Mouse (Mus musculus) thymus, adult 18-20 months (tissue): ENCODE measurements around the gene Taar2.
A peak's percentile ranks its signal among the peaks of the same experiment; 100 is the strongest.

ENCODE experiments used
- DNase-seq, 2 experiments: peaks; one replicate each; pipeline ENCODE4 v3.0.0; 2022; ENCODE audit warnings: mixed read lengths in 2 of 2

Taar2 gene

GRCm38 (mm10) chr10:23938312-23938711 lies at the start of gene Taar2:
Gene Taar2 (plus strand): TSS chr10:23938572.
- no peak for DNase-seq

GRCm38 (mm10) chr10:23892987-23893386 lies 45.4 kb upstream of the Taar2 start:
- no peak for DNase-seq

DNA sequence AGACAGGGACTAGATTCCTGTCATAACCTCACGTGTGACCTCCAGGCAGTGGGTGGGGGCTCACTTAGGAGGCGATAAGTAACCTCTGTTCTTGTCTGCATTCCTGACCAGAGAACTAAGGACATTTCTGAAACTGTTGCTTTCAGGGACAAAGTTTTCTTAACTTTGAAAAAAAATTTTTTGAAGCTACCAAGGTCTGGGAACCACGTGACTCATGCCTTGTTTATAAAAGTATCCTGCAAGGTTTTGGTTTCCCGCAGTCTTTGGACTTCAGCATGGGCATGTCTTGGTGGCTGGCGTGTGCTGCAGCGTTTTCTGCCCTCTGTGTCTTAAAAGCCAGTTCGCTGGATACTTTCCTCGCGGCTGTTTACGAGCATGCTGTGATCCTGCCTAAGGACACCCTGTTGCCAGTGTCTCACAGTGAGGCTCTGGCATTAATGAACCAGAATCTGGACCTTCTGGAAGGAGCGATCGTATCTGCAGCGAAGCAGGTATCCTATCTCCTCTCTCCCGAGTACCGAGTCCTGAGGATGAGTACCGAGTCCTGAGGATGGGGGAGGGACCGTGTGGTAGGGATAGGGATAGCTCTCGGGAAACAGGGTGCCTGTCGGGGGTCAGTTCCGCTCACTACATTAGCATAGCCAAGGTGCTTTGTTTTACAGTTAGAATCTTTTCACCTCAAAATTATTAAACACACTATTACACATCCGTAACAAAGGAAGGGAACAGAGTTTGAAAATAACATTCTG lies 43.6 kb upstream of the Taar2 start, which contains the start of gene Vnn1:
Gene Vnn1, plus strand, starts transcription at position 88 of the 749 bp plus-strand sequence.
- no peak for DNase-seq

GRCm38 (mm10) chr10:23895376-23895775 lies 43.0 kb upstream of the Taar2 start:
- no peak for DNase-seq

DNA sequence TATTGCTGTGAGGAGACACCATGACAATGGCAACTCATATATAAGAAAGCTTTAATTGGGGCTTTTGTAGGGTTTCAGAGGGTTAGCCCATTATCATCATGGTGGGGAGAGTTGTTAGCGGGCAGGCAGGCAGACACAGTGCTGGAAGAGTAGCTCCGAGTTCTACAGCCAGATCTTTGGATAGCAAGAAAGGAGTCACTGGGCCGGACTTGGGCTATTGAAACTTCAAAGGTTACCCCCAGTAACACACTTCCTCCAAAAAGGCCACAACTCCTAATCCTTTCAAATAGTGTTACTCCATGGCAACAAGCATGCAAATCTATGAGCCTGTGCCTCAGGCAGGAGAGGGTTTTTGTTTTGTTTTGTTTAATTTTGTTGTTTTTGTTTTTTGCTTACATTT lies 37.3 kb upstream of the Taar2 start:
- DNase-seq = no peak

- no peak for DNase-seq
Observed at GRCm38 (mm10) chr10:23905661-23906060, 32.7 kb upstream of the Taar2 start.

DNA sequence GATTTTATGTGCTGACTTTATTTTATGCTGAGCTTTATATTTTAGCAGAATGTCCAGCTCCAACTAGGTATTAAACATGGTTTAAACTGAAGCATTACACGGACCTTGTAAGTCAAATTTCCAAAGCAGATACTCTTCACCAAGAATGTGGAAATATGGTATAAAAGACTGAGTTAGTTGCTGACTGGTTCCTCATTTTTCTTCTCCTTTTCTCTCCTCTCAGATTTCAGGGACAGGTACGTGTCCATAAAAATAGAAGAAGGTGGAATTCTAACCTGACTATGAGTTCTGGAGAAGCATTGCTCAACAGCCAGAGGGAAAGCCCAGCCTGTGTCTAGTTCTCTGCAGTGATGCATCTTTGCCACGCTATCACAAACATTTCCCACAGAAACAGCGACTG lies 18.3 kb upstream of the Taar2 start, which contains the start of gene Taar1:
Gene Taar1, plus strand, starts transcription at position 301 of the 400 bp plus-strand sequence.
- no peak for DNase-seq

DNA sequence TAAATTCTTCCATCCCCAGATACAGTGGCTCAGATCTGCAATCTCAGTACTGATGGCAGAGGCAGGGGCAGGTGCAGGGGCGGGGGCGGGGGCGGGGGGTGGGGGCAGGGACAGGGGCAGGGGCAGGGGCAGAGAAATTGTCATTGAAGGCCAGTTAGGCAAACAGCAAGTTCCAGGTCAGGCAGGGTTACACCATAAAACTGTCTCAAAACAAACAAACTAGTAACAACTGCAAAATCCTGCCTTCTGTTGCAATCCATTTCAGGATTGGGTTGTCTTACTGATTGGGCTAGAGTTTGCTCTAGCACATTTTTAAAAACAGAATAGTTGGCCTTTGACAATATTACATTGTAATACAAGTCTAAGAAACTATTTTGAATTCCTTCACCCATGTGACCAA lies 15.9 kb upstream of the Taar2 start:
- DNase-seq = no peak

GRCm38 (mm10) chr10:23923941-23924340 lies 14.4 kb upstream of the Taar2 start:
- no peak for DNase-seq

GRCm38 (mm10) chr10:23937613-23938012 lies 759 bp upstream of the Taar2 start:
- DNase-seq = no peak

DNA sequence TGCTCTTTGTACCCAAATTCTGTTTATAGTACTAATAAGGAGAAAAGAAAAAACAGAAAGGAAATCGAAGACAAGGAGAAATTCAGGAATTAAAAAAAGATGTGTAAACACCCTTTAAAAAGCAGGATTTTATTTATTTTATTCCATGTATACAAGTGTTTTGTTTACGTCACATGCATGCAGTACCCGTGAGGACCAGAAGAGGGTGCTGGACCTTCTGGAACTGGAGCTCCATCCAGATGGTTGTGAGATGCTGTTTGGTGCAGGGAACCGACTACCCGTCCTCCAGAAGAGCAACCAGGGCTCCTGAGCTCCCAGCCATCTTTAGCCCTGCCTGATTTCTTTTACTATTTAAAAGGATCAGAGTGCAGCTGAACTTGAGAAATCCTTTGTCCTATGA lies 4.1 kb downstream of the Taar2 start:
- DNase-seq = no peak

DNA sequence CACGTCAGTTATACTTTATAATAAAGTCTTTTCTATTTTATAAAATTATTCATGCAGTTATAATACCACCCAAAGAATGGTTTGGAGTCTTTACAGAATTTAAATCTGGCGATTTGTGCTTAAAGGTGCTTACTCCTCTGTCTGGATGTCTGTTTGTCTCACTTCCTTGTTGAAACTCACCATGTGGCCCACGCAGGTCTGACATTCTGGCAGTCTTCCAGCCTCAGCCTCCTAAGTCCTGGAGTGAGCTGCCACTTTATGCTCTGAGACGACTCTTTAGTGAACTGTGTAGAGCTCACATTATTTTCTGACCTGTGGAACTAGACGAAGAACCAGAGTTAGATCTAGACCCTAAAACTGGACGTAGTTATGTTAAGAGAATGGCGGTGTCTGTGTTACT lies 9.7 kb downstream of the Taar2 start:
- no peak for DNase-seq

GRCm38 (mm10) chr10:23949508-23950005 lies 11.2 kb downstream of the Taar2 start, which contains the start of gene Taar3:
Gene Taar3 (plus strand): TSS chr10:23949558.
- DNase-seq = no peak

- DNase-seq = no peak
Observed at GRCm38 (mm10) chr10:23951714-23952113, 13.3 kb downstream of the Taar2 start.

DNA sequence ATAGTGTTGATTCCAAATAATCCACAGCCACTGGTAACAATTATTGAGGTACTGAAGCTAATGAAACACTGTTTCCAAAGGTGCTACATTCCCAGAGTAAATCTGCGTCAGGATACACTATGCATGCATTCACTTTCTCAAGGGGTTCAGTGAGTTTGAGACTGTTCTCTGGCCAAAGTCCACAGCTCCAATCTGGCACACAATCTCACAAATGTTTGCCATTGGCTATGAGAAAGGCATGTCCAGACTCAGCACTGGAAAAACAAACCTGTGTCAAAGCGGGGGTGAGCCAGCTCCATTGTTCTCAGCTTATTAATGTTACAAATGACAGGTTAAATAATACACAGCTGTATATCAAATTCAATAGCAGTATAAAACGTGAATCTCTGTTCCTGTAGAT lies 20.7 kb downstream of the Taar2 start:
- DNase-seq = no peak

GRCm38 (mm10) chr10:23960444-23960915 lies 22.1 kb downstream of the Taar2 start, which contains the start of gene Taar4:
Gene Taar4 (plus strand): TSS chr10:23960494.
- DNase-seq = no peak

DNA sequence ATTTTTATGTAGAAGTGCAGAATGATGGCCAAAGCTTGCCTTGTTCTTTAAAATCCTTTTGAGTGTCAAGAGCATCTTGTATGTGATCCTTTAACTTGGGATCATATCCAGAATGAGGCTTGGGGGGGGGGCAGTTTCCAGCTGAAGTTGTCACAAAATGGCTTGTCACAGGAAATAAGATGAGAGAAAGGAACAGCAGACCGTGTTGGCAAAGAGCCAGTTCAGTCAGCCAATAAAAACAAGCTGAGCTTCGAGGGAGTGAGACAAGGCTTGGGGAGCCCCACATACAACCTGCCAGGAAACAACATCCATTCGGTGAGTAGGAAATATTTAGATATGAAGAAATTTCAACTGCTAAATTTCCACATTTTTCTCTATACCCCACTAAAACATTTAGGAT lies 25.1 kb downstream of the Taar2 start:
- DNase-seq = no peak

DNA sequence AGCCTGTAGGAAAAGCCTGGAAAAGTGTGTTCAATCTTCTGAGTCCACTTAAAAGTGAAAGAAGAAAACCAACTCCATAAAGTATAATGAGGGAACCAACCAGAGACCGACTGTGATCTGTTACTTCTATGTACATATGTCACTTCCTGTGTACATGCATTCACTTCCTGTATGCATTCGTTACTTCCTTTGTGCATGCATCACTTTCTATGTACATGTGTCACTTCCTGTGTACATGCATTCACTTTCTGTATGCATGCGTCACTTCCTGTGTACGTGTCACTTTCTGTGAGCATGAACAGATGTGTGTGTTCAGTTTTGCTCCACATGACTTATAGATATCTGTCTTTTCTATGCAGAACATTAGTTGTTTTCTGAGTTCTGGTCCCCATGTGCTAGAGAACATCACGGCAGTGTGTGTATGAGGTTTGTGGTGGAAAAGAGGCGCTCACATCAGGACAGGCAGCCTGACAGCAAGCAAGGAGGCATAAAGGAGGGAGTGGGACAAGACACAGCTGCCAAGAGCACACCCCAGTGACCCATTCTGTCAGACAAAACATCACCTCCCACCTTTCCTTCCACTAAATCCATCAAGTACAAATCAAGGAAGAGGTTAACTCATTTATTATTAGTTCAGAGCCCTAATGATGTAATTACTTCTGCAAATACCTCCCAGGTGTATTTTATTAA lies 26.7 kb downstream of the Taar2 start:
- DNase-seq = no peak

- no peak for DNase-seq
Observed at GRCm38 (mm10) chr10:23970656-23971165, 32.3 kb downstream of the Taar2 start, which contains the start of gene Taar5. Gene Taar5 (plus strand): TSS chr10:23970706.

- DNase-seq = no peak
Observed at GRCm38 (mm10) chr10:23971256-23971655, 32.9 kb downstream of the Taar2 start.

DNA sequence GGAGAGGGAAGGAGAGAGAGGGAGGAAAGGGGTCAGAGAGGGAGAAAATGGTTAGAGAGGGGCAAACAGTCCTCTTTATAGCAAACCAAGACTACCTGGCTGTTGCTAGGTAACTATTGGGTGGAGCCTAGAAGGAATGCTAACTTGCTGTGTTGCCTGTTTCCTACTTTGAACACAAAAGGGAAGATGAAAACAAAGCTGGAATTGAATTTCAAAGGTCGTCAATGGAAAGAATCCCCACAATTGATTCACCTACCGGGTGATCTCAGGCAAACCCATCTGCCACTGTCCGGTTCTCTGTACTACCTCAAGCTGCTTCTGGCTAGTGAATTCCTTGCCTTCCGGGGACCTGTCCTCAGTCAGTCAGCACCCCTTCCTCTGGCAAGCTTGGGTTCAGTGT lies 39.6 kb downstream of the Taar2 start:
- no peak for DNase-seq

DNA sequence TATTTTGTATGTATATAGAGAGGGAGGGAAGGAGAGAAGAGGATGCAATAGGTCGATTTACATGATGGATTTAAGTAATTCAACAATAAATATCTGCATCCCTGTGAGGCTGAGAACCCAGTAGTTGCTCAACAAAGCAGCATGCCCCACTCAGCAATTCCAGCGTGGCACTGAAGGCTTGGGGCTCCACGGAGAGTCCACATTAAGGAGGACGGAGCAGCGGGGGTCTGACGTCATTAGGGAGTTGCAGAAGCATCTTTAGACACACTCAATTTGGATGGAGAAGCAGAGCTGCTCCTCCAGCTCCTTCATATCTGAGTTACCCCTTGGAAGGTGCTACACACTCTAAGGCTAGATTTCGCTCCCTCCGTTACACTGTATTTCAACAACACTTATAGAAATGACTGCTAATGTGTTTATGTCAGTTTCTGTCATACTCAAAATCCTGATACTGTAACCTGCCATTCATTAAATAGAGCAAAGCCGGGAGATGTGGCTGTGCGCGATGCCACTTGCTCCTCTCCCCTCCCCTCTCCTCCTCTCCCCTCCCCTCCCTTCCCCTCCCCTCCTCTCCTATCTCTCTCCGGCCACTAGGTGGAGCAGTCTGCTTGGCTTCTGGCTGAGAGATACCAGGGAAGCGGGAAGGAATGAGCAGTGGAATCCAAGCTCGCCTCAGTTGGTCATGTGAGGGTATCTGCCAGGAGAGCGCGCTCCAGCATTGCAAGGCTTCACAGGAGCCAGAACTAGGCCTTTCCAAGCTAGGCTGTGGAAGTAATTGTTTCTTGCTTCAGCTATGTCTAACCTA lies 40.7 kb downstream of the Taar2 start:
- DNase-seq = peak in 1 of 2 experiments; percentile 15

DNA sequence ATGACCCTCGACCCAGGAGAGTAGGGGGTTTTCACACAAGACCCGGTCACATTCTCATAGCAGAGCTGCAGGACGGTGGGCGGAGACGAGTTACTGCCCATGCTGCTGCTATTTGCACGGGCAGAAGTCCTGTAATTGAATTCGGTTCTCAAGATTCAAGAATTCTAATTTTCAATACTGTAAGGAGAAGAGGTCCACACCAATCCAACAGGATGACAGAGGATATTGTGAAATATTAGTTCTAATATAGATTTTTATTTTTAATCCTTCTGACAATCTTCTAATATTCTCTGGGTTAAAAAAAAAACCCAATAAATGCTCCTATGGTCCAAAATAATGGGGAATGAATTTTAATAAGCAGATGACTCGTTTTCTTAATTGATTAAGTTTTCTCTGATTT lies 47.2 kb downstream of the Taar2 start, which contains the start of gene Taar6:
Gene Taar6, minus strand, starts transcription at position 101 of the 400 bp plus-strand sequence.
- no peak for DNase-seq
